ENCODE assay signal across 20 mouse cellular contexts in the genomic region with DNA sequence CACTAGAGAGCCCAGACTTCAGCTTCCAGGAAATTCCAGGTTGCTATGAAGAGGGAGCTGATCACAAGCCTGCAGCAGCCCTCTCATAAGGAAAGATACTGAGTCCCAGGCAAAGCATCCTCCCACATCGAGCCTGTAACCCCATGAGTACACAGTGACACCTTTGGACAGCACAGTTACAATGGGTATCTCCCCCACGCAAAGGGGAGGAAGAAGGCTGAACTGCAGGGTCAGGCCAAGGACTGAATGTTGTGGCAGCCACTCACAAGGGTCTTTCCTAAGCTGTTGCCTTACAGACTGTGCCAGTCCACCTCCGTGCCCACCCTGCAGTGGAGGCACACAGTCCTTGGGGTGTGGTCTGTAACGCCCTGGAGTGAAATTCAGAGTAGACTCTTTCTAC. TPM values are rescaled to one million over a fixed set of nuclear protein-coding genes. Genes with fewer than 3 reads are reported as not detected.
"Had no signal": no experiment of that assay in that cellular context is flagged by ENCODE, and none has a peak within 500 bp of the region (broad histone marks: within the 10 kb centered on the region; RNA-seq: fewer than 3 reads in every experiment).

No protein-coding gene starts in this region.

- DNase-seq: kidney, adult 9 months; kidney, postnatal 36 days; liver, embryonic 13.5 days; lung, adult 2 months; lung, postnatal 14 days; spleen, adult 18-20 months; thymus, adult 2 months; thymus, postnatal 25 days had no signal

- ATAC-seq: inflammation-experienced regulatory T-cells, adult 6 months; intestine, postnatal 0 days; midbrain, embryonic 15.5 days had no signal

- H3K4me2 ChIP-seq: liver, embryonic 13.5 days; midbrain, embryonic 11.5 days; midbrain, embryonic 15.5 days; neural tube, embryonic 12.5 days; stomach, embryonic 15.5 days had no signal

- H3K9ac ChIP-seq: liver, embryonic 13.5 days; midbrain, embryonic 15.5 days; neural tube, embryonic 12.5 days; stomach, embryonic 15.5 days had no signal

- H3K9me3 ChIP-seq: limb, embryonic 10.5 days; liver, embryonic 13.5 days; megakaryocyte, embryonic 14.5 days; midbrain, embryonic 15.5 days; neural tube, embryonic 12.5 days; stomach, embryonic 15.5 days had no signal

- H3K27ac ChIP-seq: left cerebral cortex, adult 2 months; limb, embryonic 10.5 days; liver, embryonic 13.5 days; macrophage; midbrain, embryonic 15.5 days; neural tube, embryonic 12.5 days; stomach, embryonic 15.5 days had no signal

- H3K4me3 ChIP-seq: left cerebral cortex, adult 2 months; limb, embryonic 10.5 days; liver, embryonic 13.5 days; megakaryocyte, embryonic 14.5 days; midbrain, embryonic 15.5 days; neural tube, embryonic 12.5 days; stomach, embryonic 15.5 days had no signal

- H3K36me3 ChIP-seq: limb, embryonic 10.5 days; liver, embryonic 13.5 days; midbrain, embryonic 15.5 days; neural tube, embryonic 12.5 days; stomach, embryonic 15.5 days had no signal

- H3K27me3 ChIP-seq: midbrain, embryonic 15.5 days; neural tube, embryonic 12.5 days; stomach, embryonic 15.5 days had no signal

- H3K4me1 ChIP-seq: midbrain, embryonic 15.5 days had no signal

RNA-seq across cellular contexts. Expression of a gene that starts 33.7 kb away (rescaled TPM):
- total RNA-seq: monocyte, adult 5-6 weeks; neutrophil, adult 5-6 weeks had no signal
- polyA plus RNA-seq: intestine, postnatal 0 days; limb, embryonic 10.5 days; liver, embryonic 13.5 days; macrophage; midbrain, embryonic 11.5 days; midbrain, embryonic 15.5 days; neural tube, embryonic 12.5 days had no signal
